ENCODE assay signal across 8 mouse cellular contexts in genomic region chr1:33906927-33907326, GRCm38 (mm10). TPM values are rescaled to one million over a fixed set of nuclear protein-coding genes. Genes with fewer than 3 reads are reported as not detected.
DNase-seq lines count a peak whose midpoint lies in the region; ATAC-seq lines count a peak whose summit lies in the region.

No protein-coding gene starts in this region.

- no peak overlapping the region for H3K27ac ChIP-seq in heart, embryonic 15.5 days
- H3K27ac ChIP-seq in liver, embryonic 12.5 days = no peak overlapping the region
- no peak overlapping the region for H3K27ac ChIP-seq in stomach, embryonic 16.5 days (ENCODE audit: low read length)

- no peak for ATAC-seq in erythroblast, adult 5-6 weeks (replicated peaks; ENCODE audit: low FRiP score, poor library complexity, severe bottlenecking)
- ATAC-seq in heart, embryonic 15.5 days (replicated peaks; ENCODE audit: insufficient number of reproducible peaks, insufficient read depth, low FRiP score, low read depth) = no peak
- ATAC-seq in liver, embryonic 12.5 days = 0 out of 2 replicates have a peak, but pooled peaks have one; percentile 2
- no peak for ATAC-seq in stomach, embryonic 16.5 days (ENCODE audit: insufficient read depth, low FRiP score)

- peaks cover 13% of the 10 kb centered on the region for H3K4me1 ChIP-seq in erythroblast, embryonic 14.5 days (ENCODE audit: control insufficient read depth)
- peaks cover 24% of the 10 kb centered on the region for H3K4me1 ChIP-seq in heart, embryonic 15.5 days (replicated peaks)
- peaks cover 15% of the 10 kb centered on the region; the same call in 1 of the 2 replicates for H3K4me1 ChIP-seq in liver, embryonic 12.5 days
- H3K4me1 ChIP-seq in stomach, embryonic 16.5 days (ENCODE audit: control insufficient read depth, insufficient read depth, low read length) = peaks cover 7% of the 10 kb centered on the region

- H3K36me3 ChIP-seq in erythroblast, embryonic 14.5 days (ENCODE audit: control insufficient read depth) = no peaks in the 10 kb centered on the region
- H3K36me3 ChIP-seq in heart, embryonic 15.5 days = no peaks in the 10 kb centered on the region
- no peaks in the 10 kb centered on the region for H3K36me3 ChIP-seq in liver, embryonic 12.5 days
- no peaks in the 10 kb centered on the region for H3K36me3 ChIP-seq in stomach, embryonic 16.5 days (ENCODE audit: control insufficient read depth, insufficient read depth, low read length)

- peaks cover 59% of the 10 kb centered on the region for H3K27me3 ChIP-seq in erythroblast, embryonic 14.5 days (ENCODE audit: control insufficient read depth)
- H3K27me3 ChIP-seq in heart, embryonic 15.5 days = peaks cover 27% of the 10 kb centered on the region; the same call in 1 of the 2 replicates
- peaks cover 89% of the 10 kb centered on the region for H3K27me3 ChIP-seq in liver, embryonic 12.5 days (replicated peaks)
- peaks cover 35% of the 10 kb centered on the region for H3K27me3 ChIP-seq in stomach, embryonic 16.5 days (ENCODE audit: control insufficient read depth, insufficient read depth, low read length)

- WGBS in heart, embryonic 15.5 days = 5% methylated on average over 20 of the region's 20 CpGs
- WGBS in liver, embryonic 12.5 days (ENCODE audit: insufficient replicate concordance) = 3% methylated on average over 20 of the region's 20 CpGs
- WGBS in stomach, embryonic 16.5 days = 6% methylated on average over 20 of the region's 20 CpGs

- H3K9me3 ChIP-seq in erythroblast, embryonic 14.5 days (ENCODE audit: control insufficient read depth, low read length) = no peaks in the 10 kb centered on the region; the same call in 1 of the 2 replicates
- H3K9me3 ChIP-seq in heart, embryonic 15.5 days (replicated peaks) = no peaks in the 10 kb centered on the region
- H3K9me3 ChIP-seq in liver, embryonic 12.5 days (replicated peaks) = no peaks in the 10 kb centered on the region
- H3K9me3 ChIP-seq in stomach, embryonic 16.5 days (replicated peaks; ENCODE audit: control insufficient read depth, low read length) = no peaks in the 10 kb centered on the region

- DNase-seq in right cerebral cortex, postnatal 4 days = peak; percentile 52
- no peak for DNase-seq in right cerebral cortex, postnatal 25 days
- no peak for DNase-seq in urinary bladder, adult 18-20 months (ENCODE audit: low spot score in 2 of 2)

- peak overlapping the region; percentile 51 for H3K4me3 ChIP-seq in erythroblast, embryonic 14.5 days (replicated peaks)
- H3K4me3 ChIP-seq in heart, embryonic 15.5 days = peak overlapping the region; percentile 73
- H3K4me3 ChIP-seq in liver, embryonic 12.5 days = peak overlapping the region; percentile 59
- H3K4me3 ChIP-seq in stomach, embryonic 16.5 days (replicated peaks; ENCODE audit: low read length) = peak overlapping the region; percentile 62

- H3K9ac ChIP-seq in heart, embryonic 15.5 days = peak overlapping the region; percentile 64
- H3K9ac ChIP-seq in liver, embryonic 12.5 days = no peak overlapping the region
- H3K9ac ChIP-seq in stomach, embryonic 16.5 days (ENCODE audit: low read length) = peak overlapping the region; percentile 71; the same call in 1 of the 2 replicates

- H3K4me2 ChIP-seq in heart, embryonic 15.5 days = peak overlapping the region; percentile 94
- H3K4me2 ChIP-seq in liver, embryonic 12.5 days = peak overlapping the region; percentile 74
- H3K4me2 ChIP-seq in stomach, embryonic 16.5 days (ENCODE audit: low read depth, low read length) = peak overlapping the region; percentile 99

RNA-seq across cellular contexts. Expression of gene Bend6, which starts 0.7 kb away (rescaled TPM):
- not detected in 2 replicates for polyA plus RNA-seq in erythroblast, embryonic 14.5 days (2012)
- total RNA-seq in erythroblast, adult 5-6 weeks (2015; ENCODE audit: low replicate concordance) = not detected in 2 replicates
- total RNA-seq in erythroblast, adult 5-6 weeks (2017; ENCODE audit: low replicate concordance) = 5.5 TPM in 1 of 2 replicates, not detected in the other
- polyA plus RNA-seq in heart, embryonic 15.5 days (2015; fragmentation: Nextera tagmentation; extraction: Ambion mirVana) = 3.6 TPM in 2 replicates
- 1.5 and 1.8 TPM in 2 replicates for polyA plus RNA-seq in liver, embryonic 12.5 days (2016; fragmentation: Nextera tagmentation; extraction: Ambion mirVana)
- polyA plus RNA-seq in stomach, embryonic 16.5 days (2015; fragmentation: Nextera tagmentation; extraction: Ambion mirVana) = 0.93 and 1.4 TPM in 2 replicates

RNA-seq across cellular contexts. Expression of gene Dst, which starts 1.1 kb away (rescaled TPM):
- polyA plus RNA-seq in erythroblast, embryonic 14.5 days (2012) = 1.3 and 1.5 TPM in 2 replicates
- 0.63 and 9.2 TPM in 2 replicates for total RNA-seq in erythroblast, adult 5-6 weeks (2015; ENCODE audit: low replicate concordance)
- total RNA-seq in erythroblast, adult 5-6 weeks (2017; ENCODE audit: low replicate concordance) = 1.8 and 7.0 TPM in 2 replicates
- polyA plus RNA-seq in heart, embryonic 15.5 days (2015; fragmentation: Nextera tagmentation; extraction: Ambion mirVana) = 21.4 and 23.4 TPM in 2 replicates
- 5.4 TPM in 2 replicates for polyA plus RNA-seq in liver, embryonic 12.5 days (2016; fragmentation: Nextera tagmentation; extraction: Ambion mirVana)
- polyA plus RNA-seq in stomach, embryonic 16.5 days (2015; fragmentation: Nextera tagmentation; extraction: Ambion mirVana) = 26.0 and 27.8 TPM in 2 replicates
